Mouse (Mus musculus) heart, adult 9 months (tissue): ENCODE measurements around the gene Ambra1.

Experiments used
- DNase-seq, 2 experiments: peaks; one replicate each; pipeline ENCODE4 v3.0.0; 2022; ENCODE audit warnings: low spot score in 2 of 2

Ambra1 gene

DNA sequence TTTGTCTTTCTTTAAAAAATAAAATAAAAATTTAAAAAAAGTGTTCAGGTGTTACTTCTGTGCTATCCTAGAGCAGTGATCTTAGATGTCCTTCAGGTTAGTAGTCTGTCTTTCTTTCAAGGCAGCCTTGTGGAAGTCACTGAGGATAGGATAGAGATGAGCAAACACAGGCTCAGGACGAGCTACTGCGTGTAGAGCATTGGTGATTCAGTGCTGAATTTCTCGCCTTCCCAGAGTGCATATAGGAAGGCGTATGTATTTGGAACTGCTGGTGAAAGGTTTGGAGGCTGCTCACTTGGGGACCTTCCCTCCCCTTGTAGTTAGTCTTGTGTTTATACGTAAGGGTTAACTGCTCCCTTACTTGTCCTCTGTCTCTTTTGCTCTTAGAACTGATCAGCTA is 5.3 kb downstream of the Ambra1 start:
- DNase-seq: no peak

DNA sequence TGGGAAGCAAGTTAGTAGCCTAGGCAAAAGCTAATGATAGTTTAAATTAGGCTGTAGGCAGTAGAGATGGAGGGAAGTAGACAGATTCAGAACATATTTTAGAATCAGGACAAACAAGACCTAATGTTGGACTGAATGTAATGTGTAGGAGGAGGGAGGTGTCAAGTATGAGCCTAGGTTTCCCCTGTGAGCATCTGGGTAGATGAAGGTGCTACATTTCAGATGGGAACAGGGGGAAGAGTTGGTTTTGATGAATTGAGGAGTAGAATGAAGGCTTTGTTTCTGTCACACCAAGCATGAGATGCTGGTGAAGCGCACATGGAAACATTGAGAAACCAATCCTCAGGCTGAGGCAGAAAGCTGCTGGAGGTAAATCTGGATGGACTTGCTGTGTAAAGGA is 9.7 kb downstream of the Ambra1 start:
- DNase-seq: no peak

DNA sequence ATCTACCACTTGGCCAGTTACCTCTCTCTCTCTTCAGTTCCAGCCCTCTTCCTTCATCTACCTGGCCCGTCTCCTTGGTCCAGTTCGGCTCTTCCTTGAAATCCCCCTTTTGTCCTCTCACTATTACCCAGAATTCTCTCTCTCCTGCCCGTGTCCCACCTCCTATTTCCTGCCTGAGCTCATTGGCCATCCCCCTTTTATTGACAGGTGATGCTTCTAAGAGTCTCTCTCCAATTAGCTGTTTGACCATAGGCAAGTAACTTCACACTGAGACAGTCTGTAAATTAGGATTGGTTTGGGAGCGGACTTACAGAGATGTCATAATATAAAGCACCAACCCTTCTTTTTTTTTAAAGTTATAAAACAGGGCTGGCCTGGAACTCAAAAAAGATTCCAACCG is 14.8 kb downstream of the Ambra1 start:
- no peak for DNase-seq

DNA sequence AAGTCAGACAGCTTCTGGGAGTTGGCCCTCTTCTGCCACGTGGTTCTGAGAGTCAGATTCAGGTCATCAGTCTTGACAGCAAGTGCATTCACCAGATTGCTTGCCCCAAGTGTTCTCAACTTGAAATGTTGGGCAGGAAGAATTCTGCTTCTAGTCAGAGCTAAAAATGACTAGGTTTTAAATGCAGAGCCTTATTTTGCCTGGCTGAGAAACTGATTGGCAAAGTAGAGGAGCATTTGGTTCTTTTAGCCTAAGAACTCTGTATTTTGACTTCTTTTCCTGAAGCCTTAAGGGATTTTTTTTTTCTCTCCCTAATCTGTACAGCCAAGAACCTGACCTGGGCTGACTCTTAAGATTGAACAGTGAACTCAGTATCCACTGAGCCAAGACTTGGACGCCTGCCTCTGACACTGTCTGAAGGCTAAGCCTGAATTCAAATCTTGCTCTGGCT is 19.9 kb downstream of the Ambra1 start:
- peak; percentile 68 to 76 for DNase-seq

DNA sequence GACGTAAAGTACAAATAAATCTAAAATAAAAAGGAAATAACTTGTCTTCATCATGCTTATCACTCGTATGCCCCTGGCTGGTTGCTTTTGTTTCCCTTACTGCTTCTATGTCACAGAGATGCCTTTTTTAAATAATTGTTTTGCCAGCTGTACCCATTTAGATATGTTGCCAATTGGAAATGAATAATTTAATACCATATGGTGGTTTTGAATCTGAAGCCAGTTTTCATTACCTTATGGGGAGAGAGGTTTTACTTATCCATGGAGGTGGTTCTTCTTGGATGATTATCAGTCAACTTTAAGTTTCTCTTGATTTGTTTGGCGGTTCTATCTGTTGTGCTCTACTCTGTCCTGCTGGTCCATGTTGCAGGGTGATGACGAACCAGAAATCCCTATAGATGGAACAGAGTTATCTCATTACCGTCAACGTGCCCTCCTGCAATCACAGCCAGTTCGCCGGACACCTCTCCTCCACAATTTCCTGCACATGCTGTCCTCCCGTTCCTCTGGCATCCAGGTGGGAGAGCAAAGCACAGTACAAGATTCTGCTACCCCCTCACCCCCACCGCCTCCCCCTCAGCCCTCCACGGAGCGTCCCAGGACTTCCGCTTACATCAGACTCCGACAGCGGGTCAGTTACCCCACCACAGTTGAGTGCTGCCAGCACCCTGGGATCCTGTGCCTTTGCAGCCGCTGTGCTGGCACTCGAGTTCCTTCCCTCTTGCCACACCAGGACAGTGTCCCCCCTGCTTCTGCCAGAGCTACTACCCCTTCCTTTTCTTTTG is 42.2 kb downstream of the Ambra1 start:
- DNase-seq: no peak

DNA sequence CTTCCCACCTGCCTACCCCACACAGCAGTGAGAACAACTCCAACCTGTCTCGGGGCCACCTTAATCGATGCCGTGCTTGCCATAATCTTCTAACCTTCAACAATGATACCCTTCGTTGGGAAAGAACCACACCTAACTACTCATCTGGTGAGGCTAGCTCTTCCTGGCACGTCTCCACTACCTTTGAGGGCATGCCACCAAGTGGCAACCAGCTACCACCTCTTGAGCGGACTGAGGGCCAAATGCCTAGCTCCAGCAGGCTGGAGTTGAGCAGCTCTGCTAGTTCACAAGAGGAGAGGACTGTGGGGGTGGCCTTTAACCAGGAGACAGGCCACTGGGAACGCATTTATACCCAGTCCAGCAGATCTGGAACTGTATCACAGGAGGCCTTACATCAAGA is 43.4 kb downstream of the Ambra1 start:
- DNase-seq: no peak

DNA sequence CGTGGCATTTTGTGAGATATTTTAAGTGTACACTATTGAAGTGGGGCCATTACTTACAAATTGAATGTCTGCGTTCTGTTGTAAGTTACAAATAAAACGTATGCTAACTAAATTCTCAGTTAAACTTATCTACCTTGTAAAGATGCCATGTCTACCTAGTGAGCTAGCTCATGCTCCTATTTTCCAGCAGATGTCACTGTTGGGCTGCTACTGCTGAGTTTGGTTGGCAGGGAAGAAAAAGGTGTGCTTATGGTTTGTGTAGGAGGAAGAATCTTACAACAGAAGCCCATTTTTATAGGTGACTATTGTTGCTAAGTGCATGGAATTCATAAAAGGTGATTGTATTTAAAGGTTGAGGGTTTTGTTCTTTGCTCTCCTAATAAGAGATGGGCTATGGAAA is 49.2 kb downstream of the Ambra1 start:
- no peak for DNase-seq

DNA sequence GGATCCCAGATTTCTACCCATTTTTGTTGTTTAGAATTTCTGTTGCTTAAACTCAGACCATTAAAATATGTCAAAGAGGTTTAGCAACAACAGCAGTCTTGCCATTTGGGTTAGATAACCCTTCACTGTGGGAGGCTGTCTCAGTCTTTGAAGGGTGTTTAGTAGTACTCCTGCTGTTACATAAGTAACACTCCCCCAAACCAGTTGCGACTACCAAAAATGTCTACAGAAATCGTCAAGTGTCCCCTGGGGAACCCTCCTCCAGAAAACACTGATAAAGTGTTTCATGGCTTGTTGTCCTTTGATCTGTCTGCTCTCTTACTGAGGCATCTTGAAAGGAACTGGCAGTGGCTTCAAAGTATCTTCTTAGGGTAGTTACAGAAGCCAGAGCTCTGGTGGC is 61.7 kb downstream of the Ambra1 start:
- no peak for DNase-seq

DNA sequence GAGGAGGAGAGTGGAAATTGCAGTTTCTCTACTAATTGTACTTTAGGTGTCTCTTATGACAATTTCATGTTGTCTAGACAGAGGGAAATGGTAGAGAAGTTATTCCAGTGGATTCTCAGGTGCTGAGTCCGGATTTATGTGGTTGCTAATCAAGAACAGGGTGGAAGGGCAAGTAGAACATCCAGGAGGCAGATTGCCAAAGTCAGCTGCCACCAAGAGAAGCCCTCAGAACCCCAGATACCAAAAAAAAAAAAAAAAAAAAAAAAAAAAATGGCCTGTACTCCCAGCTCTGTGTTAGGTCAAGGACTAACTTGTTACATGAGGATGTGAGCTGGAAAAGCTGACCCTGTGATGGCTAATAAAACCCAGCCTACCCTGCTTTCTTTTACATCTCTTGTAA is 62.4 kb downstream of the Ambra1 start:
- no peak for DNase-seq

DNA sequence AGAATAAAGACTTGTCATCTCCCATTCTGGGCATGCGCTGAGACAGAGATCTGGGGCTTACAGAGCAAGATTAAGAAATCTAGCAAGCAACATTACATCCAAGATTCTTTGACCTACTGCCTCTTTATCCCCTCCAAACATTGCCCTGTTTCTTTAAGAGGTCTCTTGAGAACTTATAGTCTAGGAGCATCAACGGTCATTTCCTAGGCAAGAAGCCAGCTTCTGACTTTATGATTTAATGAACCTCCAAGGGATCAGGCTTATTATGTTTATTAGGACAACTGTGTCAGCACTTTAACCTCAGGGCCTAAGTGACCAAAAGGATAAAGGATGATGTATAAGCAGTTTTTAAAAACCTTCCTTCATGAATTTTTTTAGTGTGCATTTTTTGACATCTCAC is 64.5 kb downstream of the Ambra1 start:
- DNase-seq: peak in 1 of 2 experiments; percentile 5

DNA sequence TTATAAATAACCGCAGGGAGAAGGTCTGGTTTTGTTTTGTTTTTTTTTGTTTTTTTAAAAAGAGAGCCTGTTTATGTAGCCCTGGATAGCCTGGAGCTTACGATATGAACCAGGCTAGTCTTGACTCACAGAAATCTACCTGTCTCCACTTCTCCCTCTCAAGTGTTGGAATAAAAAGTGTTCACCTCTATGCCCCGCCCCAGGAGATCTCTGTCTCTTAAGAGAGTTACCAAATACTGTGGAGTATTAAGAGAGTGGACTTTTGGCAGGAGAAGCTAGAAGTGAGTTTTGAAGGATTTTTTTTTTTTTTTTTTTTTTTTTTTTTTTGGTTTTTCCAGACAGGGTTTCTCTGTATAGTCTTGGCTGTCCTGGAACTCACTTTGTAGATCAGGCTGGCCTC is 65.2 kb downstream of the Ambra1 start:
- DNase-seq: no peak

DNA sequence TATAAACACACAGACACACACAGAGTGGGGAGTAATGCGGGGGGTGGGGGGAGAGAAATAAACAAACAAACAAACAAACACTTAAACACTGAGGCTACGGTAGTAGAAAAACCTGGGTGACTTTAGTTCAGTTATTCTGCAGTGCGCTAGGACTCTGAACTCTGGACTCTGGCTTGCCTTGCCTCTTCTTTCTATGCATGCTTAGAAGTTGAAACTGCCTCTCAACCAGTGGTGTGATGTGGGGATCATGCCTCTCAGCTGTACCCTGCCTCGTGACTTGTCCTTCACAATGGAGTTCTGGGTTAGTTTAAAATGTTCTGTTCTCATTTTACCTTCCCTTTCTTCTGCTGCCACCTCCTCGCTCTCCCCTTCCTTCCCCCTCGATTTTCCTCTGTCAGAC is 81.5 kb downstream of the Ambra1 start:
- DNase-seq: no peak

DNA sequence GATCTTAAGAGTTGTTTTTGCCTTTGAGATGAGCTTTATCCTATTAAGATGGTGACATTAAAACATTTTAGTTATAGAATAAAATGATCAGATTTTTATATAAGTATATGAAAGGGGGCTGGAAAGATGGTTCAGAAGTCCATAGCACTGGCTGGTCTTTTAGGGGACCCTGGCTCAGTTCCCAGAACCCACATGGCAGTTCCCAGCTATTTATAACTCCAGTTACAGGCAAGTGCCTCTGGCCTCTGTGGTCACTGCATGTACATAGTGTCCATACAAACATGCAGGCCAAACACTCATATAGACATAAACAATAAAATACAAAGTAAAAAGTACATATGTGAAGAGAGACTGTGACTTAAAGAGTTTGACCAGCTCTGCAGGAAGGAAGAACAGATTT is 86.8 kb downstream of the Ambra1 start:
- DNase-seq: peak in 1 of 2 experiments; percentile 26

DNA sequence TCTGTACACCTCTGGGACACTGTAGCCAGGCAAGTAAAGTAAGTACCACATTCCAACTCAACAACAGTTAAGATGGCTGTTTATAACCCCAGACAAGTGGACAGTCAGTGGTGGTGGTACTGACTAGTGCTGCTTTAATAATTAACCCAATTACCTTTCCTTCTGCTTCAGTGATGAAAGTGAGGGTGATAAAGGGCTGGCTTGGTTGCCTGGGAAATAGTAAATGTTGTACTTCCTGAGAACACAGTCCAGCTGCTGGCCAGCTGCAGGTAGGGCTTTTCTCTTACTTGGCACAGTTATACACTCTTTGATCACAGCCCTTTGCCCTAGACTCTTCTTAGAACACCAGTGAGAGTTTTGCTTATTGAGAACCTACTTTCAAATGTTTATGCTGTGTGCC is 102.3 kb downstream of the Ambra1 start:
- no peak for DNase-seq

DNA sequence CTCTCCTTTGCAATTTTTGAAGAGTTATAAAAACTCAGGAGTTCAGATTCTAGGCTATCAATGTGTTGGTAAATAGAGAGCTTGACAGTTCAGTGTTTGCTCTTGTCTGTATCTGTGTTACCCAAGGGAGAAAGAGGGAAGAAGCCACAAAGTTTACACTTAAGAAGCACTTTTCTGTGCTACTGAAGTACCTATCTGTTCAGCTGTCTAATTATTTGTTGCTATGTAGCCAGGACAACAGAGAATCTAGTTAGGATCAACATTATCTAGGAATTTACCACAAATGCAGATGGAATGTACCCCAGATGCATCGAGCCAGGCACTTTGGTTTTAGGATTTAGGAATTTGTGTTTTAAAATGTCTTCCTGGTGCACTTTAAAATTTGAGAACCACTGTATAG is 104.3 kb downstream of the Ambra1 start:
- no peak for DNase-seq

DNA sequence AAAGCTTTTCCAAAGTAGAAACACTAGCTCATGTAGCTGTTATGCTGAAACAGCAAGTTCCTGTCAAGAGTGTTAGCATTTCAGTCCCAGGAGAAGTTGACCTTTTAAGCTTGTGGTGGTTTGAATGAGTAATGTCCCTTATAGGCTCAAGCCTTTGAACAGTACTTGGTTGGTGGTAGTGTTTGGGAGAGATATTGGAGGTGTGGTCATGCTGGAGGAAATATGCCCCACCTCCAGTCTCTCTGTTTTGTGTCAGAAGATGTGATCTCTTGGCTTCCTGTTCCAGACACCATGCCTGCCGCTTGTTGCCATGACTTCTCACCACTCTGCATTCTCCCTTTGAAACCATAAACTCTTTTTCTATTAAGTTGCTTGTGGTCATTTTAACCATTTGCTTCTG is 105.1 kb downstream of the Ambra1 start:
- no peak for DNase-seq

DNA sequence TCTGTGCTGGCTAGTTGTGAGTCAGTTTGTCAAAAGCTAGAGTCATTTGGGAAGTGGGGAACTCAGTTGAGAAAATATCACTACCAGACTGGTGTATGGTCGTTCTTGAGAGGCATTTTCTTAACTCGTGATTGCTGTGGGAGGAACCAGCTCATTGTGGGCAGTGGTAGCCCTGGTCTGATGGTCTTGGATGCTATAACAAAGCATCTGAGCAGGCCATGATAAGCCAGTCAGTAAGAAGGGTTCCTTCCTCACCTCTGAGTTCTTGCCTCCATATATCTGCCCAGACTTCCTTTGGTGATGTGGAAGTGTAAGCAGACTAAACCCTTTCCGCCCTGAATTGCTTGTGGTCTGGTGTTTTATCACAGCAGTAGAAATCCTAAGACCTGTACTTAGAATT is 105.7 kb downstream of the Ambra1 start:
- DNase-seq: no peak

DNA sequence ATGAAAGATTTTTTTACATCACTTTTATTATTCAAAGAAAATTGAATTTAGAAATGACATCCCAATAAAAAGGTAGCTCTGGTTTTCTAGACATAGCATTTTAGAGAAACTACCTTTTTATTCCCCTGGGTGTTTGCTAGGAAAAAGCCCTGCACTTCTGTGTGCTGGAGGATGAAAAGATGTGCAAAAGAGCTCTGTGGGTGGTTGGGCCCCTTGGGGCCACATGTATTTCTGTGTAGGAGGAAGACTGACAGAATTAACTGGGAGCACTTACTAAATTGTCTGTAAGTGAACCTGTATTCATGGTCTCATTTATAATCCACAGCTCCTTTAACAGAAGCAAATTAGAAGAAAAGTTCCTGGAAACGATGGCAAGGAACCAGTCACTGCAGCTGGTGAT is 114.2 kb downstream of the Ambra1 start:
- no peak for DNase-seq

DNA sequence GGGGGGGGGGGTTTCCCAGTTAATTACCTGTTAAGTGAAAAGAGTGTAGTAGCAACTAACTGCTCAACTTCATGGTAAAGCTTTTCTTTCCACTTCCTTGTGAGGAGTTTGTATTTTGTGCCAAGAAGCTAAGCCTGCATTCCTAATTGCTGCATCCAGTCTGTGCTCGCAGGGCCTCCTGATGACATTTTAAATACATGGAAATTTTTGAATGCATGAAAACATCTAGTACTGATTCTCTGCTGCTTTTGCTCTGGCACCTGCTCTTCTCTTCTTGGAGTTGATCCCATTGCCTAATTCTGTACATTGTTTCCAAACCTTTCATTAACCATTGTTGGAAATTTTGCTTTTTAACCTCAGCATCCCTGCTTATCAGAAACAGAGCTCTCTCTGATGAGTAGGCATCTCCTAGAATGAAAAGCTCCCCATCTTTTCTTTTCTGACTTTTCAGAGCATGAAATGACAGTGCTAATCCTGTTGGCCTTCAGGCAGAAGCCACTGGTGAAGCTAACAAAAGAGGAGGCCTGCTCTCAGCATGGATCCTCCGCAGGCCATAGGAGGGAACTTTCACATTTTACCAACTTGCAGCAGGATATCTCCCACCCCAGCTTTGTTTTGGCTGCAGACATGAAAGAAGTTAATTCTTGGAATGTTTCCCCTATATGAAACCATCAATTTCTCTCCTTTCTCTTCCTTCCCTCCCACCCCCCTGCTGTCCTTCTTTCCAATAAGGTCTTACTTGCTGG is 122.7 kb downstream of the Ambra1 start:
- DNase-seq: no peak

DNA sequence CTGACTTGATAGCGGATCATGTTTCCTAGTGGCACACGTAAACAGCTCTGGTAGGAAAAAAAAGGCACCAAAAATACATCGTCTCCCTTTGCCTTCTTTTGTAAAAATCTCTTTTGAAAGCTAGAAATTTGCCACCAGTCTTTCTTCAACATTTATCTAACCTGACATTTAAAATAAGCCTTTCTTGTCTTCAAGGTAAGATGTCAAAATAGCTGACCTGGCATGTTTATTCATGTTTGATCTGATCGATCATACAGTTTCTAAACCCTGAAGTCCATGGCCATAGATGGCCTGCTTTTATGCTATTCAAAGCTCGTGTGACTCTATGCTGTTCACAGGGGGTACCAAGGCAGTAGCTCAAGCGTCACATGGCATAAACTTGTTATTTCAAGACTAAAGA is 124.6 kb downstream of the Ambra1 start:
- DNase-seq: no peak

DNA sequence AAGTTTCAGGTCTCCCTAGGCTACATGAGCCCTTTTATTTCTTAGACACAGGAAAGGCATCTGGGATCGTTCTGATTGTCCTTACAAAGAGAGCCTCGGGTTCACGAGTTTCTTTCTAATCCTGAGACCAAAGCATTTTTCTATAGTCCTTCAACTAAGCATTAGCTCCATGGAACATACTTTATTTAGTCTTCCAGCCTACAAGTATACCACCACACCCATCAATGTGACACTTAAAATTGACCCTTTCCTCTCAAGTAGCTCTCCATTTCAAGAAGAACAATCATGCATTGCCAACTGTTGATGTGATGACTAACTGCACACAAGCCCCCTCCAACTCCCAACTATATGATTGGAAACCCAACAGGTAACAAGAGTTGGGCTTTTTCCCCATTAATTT is 127.0 kb downstream of the Ambra1 start:
- no peak for DNase-seq

DNA sequence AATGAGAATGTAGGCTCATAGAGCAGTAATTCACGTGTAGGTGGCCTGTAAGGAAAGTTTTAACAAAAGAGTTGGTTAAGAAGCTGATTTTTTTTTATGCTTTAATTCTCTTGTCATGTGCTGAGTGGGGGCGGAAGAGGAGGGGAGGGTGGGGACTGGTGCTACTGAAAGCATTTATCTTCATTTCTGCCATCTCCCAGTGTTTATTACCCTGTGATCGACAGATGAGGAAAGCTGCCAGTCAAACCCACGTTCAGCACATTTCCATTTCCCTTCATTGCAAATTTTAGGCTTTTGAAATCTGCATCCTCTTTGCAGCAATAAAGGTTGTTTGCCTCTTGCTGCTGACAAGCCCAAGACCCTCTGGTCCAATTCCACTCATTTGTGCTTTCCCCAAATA is 129.5 kb downstream of the Ambra1 start:
- DNase-seq: no peak

DNA sequence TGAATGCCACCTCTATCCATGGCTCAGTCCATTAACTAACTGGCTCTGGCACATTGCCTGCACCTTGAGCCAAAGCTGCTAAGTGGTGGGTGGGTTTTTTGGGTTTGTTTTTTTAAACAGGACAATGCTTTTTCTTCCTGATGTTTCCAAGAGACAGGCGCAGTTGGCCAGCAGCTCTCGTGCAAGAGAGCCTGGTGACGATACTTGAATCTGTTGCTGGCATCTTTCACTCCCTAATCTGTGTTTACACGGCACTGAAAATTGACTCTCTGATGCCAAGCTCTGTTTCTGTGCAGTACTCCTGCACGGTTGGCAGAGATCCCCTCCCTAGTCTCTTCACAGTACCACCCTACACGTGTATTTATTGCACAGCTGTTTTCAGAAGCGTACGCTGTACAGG is 140.8 kb downstream of the Ambra1 start:
- DNase-seq: peak in 1 of 2 experiments; percentile 13
